Mouse (Mus musculus): ENCODE results near the gene Cntnap5c. TPM values are rescaled to one million over a fixed set of nuclear protein-coding genes. Genes with fewer than 3 reads are reported as not detected.

The Cntnap5c gene
- polyA plus RNA-seq, 1 experiment from 2014 or later = not detected

DNA sequence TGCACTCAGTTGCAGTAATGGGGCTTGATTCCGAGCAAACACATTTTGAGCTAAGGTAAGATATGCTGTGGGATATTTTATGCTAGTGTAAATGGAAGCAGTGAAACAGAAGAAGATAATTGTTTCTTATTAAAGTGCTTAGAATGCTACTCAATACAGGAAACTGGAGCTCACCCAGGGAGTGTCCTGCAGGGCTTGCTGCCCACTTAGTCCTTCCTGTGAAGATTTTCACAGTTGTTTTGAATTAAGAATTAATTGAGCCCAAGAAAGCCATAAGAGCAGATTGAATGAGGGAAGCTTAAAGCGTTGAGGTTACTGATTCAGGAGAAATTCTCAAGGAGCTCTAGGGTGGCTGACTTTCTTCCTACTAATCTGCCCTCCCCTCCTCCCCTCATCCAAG lies 586.9 kb downstream of the Cntnap5c start:
- DNase-seq (no peak), ATAC-seq (no peak)
- TF ChIP-seq CTCF (IDR thresholded peaks at IDR 0.05; ENCODE audit: low read depth) (no peak), EP300 (IDR thresholded peaks at IDR 0.05; ENCODE audit: low read depth) (no peak)

DNA sequence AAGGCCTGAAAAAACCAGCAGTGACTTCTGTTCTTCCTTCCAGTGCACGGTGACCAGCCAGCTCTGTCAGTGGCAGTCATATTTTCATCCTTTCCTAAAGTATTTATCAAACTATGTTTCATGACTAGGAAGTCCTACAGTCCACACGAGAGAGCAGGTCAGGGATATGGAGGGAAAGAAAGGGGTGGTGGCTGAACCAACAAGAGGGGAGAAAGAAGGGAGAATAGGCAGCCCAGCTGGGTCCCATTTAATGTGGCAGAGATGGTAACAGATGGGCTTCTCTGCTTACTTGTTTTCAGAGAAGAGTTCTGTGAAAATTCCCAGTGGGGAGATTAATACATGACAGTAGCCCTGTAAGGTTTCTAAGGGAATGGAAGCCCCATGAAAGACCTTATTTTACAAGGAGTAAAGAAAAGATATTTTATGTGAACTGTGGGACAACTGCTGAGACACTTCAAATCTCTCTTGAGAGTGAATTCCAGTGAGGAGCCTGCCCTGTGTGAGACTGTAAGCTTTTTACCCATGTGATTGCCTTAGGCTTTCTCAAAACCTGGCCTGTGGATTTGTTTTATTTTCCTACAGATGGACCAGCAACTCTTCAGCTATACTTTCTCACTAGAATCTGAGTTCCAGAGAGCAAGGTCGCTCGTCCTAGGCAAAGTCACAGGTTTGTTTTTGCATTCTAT lies 594.4 kb downstream of the Cntnap5c start:
- ATAC-seq (no peak), DNase-seq (no peak)
- Histone ChIP-seq H3K27ac (ENCODE audit: low read depth) (no peak overlapping the region), H3K9ac (replicated peaks) (no peak overlapping the region), H3K36me3 (replicated peaks; ENCODE audit: insufficient read depth, low read length) (no peaks in the 10 kb centered on the region), H3K4me1 (ENCODE audit: insufficient read depth) (no peaks in the 10 kb centered on the region), H3K27me3 (ENCODE audit: insufficient read depth, low read length) (no peaks in the 10 kb centered on the region), H3K4me3 (ENCODE audit: low read depth, low read length) (no peak overlapping the region), H3K4me2 (ENCODE audit: low read depth, low read length) (no peak overlapping the region), H3K9me3 (ENCODE audit: low read length) (no peaks in the 10 kb centered on the region)
- TF ChIP-seq EP300 (IDR thresholded peaks at IDR 0.05; ENCODE audit: low read depth) (no peak), CTCF (IDR thresholded peaks at IDR 0.05; ENCODE audit: low read depth) (no peak)
- 54% methylated on average over 4 of the region's 4 CpGs for WGBS (ENCODE audit: insufficient replicate concordance)

More for the DNA sequence above, 586.9 kb downstream of the Cntnap5c start:
- Histone ChIP-seq H3K4me1 (ENCODE audit: insufficient read depth) (no peaks in the 10 kb centered on the region), H3K27me3 (ENCODE audit: insufficient read depth, low read length) (no peaks in the 10 kb centered on the region), H3K4me3 (ENCODE audit: low read depth, low read length) (no peak overlapping the region), H3K36me3 (replicated peaks; ENCODE audit: insufficient read depth, low read length) (no peaks in the 10 kb centered on the region), H3K4me2 (ENCODE audit: low read depth, low read length) (no peak overlapping the region), H3K9me3 (ENCODE audit: low read length) (no peaks in the 10 kb centered on the region), H3K9ac (replicated peaks) (no peak overlapping the region), H3K27ac (ENCODE audit: low read depth) (no peak overlapping the region)
- 62% methylated on average over 2 of the region's 2 CpGs for WGBS (ENCODE audit: insufficient replicate concordance)

DNA sequence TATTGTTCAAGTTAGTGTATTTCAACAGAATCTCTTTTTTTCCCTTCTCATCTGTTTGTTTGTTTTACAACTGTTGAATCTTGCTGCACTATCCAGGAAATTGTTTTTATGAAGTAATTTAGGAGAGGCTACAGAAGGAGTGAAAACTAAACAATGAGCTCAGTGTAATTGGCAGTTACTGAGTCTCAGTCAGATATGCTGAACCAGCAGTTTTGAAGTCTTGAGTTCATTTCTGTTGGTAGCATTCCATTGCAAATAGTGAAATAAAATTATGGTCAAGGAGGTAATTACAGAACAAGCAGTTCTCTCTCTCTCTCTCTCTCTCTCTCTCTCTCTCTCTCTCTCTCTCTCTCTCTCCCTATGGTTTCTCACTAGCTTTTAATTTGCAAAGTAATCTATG lies 600.7 kb downstream of the Cntnap5c start:
- Histone ChIP-seq H3K9me3 (ENCODE audit: low read length) (no peaks in the 10 kb centered on the region), H3K27me3 (ENCODE audit: insufficient read depth, low read length) (no peaks in the 10 kb centered on the region), H3K4me3 (ENCODE audit: low read depth, low read length) (no peak overlapping the region), H3K27ac (ENCODE audit: low read depth) (no peak overlapping the region), H3K4me2 (ENCODE audit: low read depth, low read length) (no peak overlapping the region), H3K9ac (replicated peaks) (no peak overlapping the region), H3K36me3 (replicated peaks; ENCODE audit: insufficient read depth, low read length) (no peaks in the 10 kb centered on the region), H3K4me1 (ENCODE audit: insufficient read depth) (no peaks in the 10 kb centered on the region)
- ATAC-seq (no peak), DNase-seq (no peak)
- no peak for TF ChIP-seq EP300 (IDR thresholded peaks at IDR 0.05; ENCODE audit: low read depth)
- no peak for TF ChIP-seq CTCF (IDR thresholded peaks at IDR 0.05; ENCODE audit: low read depth)

DNA sequence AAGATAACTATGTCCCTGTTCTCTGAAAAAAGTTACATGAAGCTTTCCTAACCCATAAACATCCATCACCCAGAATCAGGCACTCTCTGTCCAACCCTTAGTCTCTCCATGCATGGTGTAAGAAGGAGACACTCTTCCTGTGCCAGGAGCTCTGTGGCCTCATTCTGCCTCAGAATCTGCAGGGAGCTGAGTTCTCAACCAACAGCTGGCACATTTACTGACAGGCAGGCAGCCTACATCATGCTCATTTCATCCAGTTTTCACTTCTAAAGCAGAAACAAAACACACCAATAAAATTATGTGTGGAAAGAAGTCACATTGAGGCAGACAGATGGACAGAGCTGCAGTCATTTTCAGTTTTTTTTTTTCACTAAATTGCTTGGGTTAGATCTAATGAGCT lies 638.4 kb downstream of the Cntnap5c start:
- Histone ChIP-seq H3K27me3 (ENCODE audit: insufficient read depth, low read length) (no peaks in the 10 kb centered on the region), H3K36me3 (replicated peaks; ENCODE audit: insufficient read depth, low read length) (no peaks in the 10 kb centered on the region), H3K9ac (replicated peaks) (no peak overlapping the region), H3K4me3 (ENCODE audit: low read depth, low read length) (no peak overlapping the region), H3K4me1 (ENCODE audit: insufficient read depth) (no peaks in the 10 kb centered on the region), H3K27ac (ENCODE audit: low read depth) (no peak overlapping the region), H3K4me2 (ENCODE audit: low read depth, low read length) (no peak overlapping the region), H3K9me3 (ENCODE audit: low read length) (no peaks in the 10 kb centered on the region)
- DNase-seq = no peak
- TF ChIP-seq CTCF (IDR thresholded peaks at IDR 0.05; ENCODE audit: low read depth) = no peak
- TF ChIP-seq EP300 (IDR thresholded peaks at IDR 0.05; ENCODE audit: low read depth) = no peak
- ATAC-seq = no peak

DNA sequence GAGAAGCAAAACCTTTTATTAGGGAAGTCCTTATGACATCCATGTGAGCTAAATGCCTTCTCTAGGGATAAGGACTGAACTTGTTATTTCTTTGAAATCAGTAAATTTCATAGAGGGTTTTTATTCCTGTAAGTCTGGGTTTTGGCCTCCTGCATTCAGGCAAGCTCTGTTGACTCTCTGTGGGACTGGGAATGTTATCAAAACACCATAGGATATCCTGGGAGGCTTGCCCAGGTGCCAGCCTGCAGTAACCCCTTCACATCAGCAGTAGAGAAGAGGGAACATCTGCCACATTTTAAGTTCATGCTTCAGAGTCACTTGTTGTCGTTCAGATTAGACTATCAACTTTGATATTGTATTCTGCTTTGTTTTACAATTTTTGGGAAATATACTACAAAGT lies 639.4 kb downstream of the Cntnap5c start:
- DNase-seq (no peak), ATAC-seq (no peak)
- Histone ChIP-seq H3K4me2 (ENCODE audit: low read depth, low read length) (no peak overlapping the region), H3K4me3 (ENCODE audit: low read depth, low read length) (no peak overlapping the region), H3K36me3 (replicated peaks; ENCODE audit: insufficient read depth, low read length) (no peaks in the 10 kb centered on the region), H3K27me3 (ENCODE audit: insufficient read depth, low read length) (no peaks in the 10 kb centered on the region), H3K9me3 (ENCODE audit: low read length) (no peaks in the 10 kb centered on the region), H3K9ac (replicated peaks) (no peak overlapping the region), H3K27ac (ENCODE audit: low read depth) (no peak overlapping the region), H3K4me1 (ENCODE audit: insufficient read depth) (no peaks in the 10 kb centered on the region)
- WGBS (ENCODE audit: insufficient replicate concordance) = 62% methylated on average over 1 of the region's 1 CpGs
- TF ChIP-seq CTCF (IDR thresholded peaks at IDR 0.05; ENCODE audit: low read depth) (no peak), EP300 (IDR thresholded peaks at IDR 0.05; ENCODE audit: low read depth) (no peak)

DNA sequence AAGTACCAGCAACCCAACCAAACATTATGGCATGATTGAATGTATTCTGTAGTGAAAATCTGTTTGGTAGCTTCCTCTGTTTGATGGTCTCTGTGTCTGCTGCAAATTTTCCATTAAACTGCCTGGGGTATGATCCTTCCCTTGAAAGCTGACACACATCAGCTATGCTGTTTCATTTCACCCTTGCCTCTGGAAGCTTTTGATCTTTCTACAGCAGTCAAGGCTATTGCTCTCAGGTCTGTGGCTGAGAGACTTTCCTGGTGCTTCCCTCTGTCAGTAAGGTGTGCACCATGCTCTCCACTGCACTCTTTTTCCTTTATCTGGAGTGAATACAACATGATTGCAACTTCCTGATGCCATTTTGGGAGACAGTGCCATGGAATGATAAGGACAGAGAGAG lies 668.1 kb downstream of the Cntnap5c start:
- Histone ChIP-seq H3K9ac (replicated peaks) (no peak overlapping the region), H3K4me3 (ENCODE audit: low read depth, low read length) (no peak overlapping the region), H3K9me3 (ENCODE audit: low read length) (no peaks in the 10 kb centered on the region), H3K27ac (ENCODE audit: low read depth) (no peak overlapping the region), H3K4me2 (ENCODE audit: low read depth, low read length) (no peak overlapping the region), H3K4me1 (ENCODE audit: insufficient read depth) (no peaks in the 10 kb centered on the region), H3K27me3 (ENCODE audit: insufficient read depth, low read length) (no peaks in the 10 kb centered on the region), H3K36me3 (replicated peaks; ENCODE audit: insufficient read depth, low read length) (no peaks in the 10 kb centered on the region)
- ATAC-seq (no peak), DNase-seq (no peak)
- TF ChIP-seq CTCF (IDR thresholded peaks at IDR 0.05; ENCODE audit: low read depth) (no peak), EP300 (IDR thresholded peaks at IDR 0.05; ENCODE audit: low read depth) (no peak)

Other genes starting within 250 kb of the Cntnap5c start
- not detected in 2 replicates for gene Vmn2r120, start 224.1 kb upstream of the Cntnap5c start, polyA plus RNA-seq (2015; fragmentation: Nextera tagmentation; extraction: Ambion mirVana)
- not detected in 2 replicates for gene Gm21834, start 27.4 kb upstream of the Cntnap5c start, polyA plus RNA-seq (2015; fragmentation: Nextera tagmentation; extraction: Ambion mirVana)

Data from liver, postnatal 0 days (tissue).